Mouse (Mus musculus): ENCODE data around the gene Ppp4r1.

The Ppp4r1 gene

GRCm38 (mm10) chr17:65802026-65802425 is 19.7 kb downstream of the Ppp4r1 start:
- DNase-seq (ENCODE audit: low spot score), result no peak

- no peak for DNase-seq (ENCODE audit: low spot score)
These were observed 23.6 kb downstream of the Ppp4r1 start for GRCm38 (mm10) chr17:65805966-65806365.

GRCm38 (mm10) chr17:65806416-65806815 is 24.0 kb downstream of the Ppp4r1 start:
- no peak for DNase-seq (ENCODE audit: low spot score)

GRCm38 (mm10) chr17:65811032-65811431 is 28.7 kb downstream of the Ppp4r1 start:
- peak; percentile 73 for DNase-seq (ENCODE audit: low spot score)

GRCm38 (mm10) chr17:65813763-65814162 is 31.4 kb downstream of the Ppp4r1 start:
- peak; percentile 41 for DNase-seq (ENCODE audit: low spot score)

- no peak for DNase-seq (ENCODE audit: low spot score)
These were observed 37.8 kb downstream of the Ppp4r1 start for GRCm38 (mm10) chr17:65820197-65820596.

GRCm38 (mm10) chr17:65822423-65822822 is 40.0 kb downstream of the Ppp4r1 start:
- no peak for DNase-seq (ENCODE audit: low spot score)

- DNase-seq (ENCODE audit: low spot score), result no peak
These were observed 41.9 kb downstream of the Ppp4r1 start for GRCm38 (mm10) chr17:65824246-65824645.

GRCm38 (mm10) chr17:65826257-65826656 is 43.9 kb downstream of the Ppp4r1 start:
- no peak for DNase-seq (ENCODE audit: low spot score)

- no peak for DNase-seq (ENCODE audit: low spot score)
These were observed 44.9 kb downstream of the Ppp4r1 start for GRCm38 (mm10) chr17:65827119-65827840.

GRCm38 (mm10) chr17:65827904-65828303 is 45.5 kb downstream of the Ppp4r1 start:
- DNase-seq (ENCODE audit: low spot score), result no peak

GRCm38 (mm10) chr17:65828951-65829350 is 46.6 kb downstream of the Ppp4r1 start:
- no peak for DNase-seq (ENCODE audit: low spot score)

GRCm38 (mm10) chr17:65830216-65830863 is 48.0 kb downstream of the Ppp4r1 start:
- DNase-seq (ENCODE audit: low spot score), result no peak

GRCm38 (mm10) chr17:65833891-65834290 is 51.5 kb downstream of the Ppp4r1 start:
- no peak for DNase-seq (ENCODE audit: low spot score)

GRCm38 (mm10) chr17:65836746-65837145 is 54.4 kb downstream of the Ppp4r1 start:
- DNase-seq (ENCODE audit: low spot score), result no peak

GRCm38 (mm10) chr17:65839541-65840256 is 57.3 kb downstream of the Ppp4r1 start:
- DNase-seq (ENCODE audit: low spot score), result no peak

- no peak for DNase-seq (ENCODE audit: low spot score)
These were observed 60.5 kb downstream of the Ppp4r1 start for GRCm38 (mm10) chr17:65842669-65843381.

GRCm38 (mm10) chr17:65845423-65845822 is 63.0 kb downstream of the Ppp4r1 start:
- DNase-seq (ENCODE audit: low spot score), result no peak

GRCm38 (mm10) chr17:65847694-65848449 is 65.5 kb downstream of the Ppp4r1 start:
- no peak for DNase-seq (ENCODE audit: low spot score)

- no peak for DNase-seq (ENCODE audit: low spot score)
These were observed 68.1 kb downstream of the Ppp4r1 start for GRCm38 (mm10) chr17:65850487-65850886.

- no peak for DNase-seq (ENCODE audit: low spot score)
These were observed 69.4 kb downstream of the Ppp4r1 start for GRCm38 (mm10) chr17:65851749-65852148.

- no peak for DNase-seq (ENCODE audit: low spot score)
These were observed 71.0 kb downstream of the Ppp4r1 start for GRCm38 (mm10) chr17:65853326-65853725.
